Mouse (Mus musculus): Measurements from ENCODE around the gene Chchd10. TPM values are rescaled to one million over a fixed set of nuclear protein-coding genes. Genes with fewer than 3 reads are reported as not detected.

The Chchd10 gene
- total RNA-seq, 1 experiment from 2014 or later, result 787 TPM

DNA sequence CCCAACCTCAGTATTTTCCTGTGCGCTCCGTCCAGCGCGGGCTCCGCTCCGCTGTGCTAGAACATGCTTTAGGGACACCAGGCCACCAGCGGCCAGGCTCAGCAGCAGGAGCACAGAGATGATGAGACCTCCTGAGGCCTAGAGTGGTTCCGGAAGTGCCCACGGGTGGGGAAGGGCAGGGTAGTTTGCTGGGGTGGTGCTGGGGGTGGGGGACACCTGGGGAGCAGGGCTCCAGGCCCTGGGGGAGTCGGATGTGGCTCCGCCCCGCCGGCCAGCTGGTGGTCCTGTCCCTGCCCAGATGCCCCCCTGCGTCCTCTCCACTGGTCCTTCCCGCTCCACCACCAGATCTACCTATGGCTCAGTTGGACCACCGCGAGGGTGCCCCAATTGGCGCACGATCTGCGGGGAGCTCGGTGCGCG lies 17.9 kb downstream of the Chchd10 start:
- DNase-seq, result peak; percentile 41

DNA sequence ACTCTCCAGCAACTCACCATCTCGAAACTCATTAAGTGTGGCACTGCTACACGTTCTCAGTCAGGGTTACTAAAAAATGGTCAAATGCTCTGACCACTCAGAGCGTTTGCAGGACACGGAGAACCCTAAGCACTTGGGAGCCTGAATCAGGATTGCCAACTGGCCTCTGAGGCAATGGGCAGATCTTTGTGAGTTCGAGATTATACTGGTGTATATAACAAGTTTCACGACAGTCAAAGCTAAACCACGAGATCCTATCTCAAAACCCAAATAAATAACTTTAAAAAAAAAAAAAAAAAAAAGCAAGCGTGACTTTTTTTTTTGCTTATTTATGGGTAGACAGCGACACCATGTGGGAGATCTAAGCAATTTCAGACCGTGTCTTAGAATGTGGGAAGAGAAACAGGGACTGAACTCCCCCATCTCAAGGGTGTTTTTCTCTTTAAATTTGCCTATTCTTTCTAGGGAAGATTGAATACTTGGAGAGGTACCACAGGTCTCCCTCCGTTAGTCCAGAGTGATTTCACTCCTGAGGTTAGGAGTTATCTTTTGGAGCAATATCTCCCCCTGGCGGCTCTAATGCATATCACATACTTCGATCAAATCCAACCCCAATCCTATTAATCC lies 18.6 kb downstream of the Chchd10 start:
- no peak for DNase-seq

DNA sequence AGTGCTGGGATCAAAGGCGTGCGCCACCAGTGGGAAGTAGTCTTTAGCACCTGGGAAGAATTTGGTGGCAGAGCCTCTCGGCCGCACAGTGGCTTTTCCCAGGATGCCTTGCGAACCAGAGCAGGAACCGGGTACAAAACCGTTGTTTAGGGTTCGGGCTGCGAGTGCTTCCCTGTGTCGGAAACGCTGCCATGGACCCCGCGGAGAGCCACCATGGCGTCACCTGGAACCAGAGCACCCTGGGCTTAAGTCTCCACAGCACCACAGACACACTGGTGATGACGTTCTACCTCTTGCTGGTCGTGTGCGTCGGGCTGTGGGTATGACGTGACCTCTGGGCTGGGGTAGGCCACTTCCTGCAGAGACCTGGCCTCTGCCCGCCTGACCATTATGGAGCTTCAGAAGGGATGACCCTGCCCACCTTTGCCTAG lies 21.5 kb downstream of the Chchd10 start, which contains the start of gene Gm5134:
TSS of gene Gm5134 (plus strand) at position 134 of the 431 bp plus-strand sequence.
- DNase-seq, result no peak

DNA sequence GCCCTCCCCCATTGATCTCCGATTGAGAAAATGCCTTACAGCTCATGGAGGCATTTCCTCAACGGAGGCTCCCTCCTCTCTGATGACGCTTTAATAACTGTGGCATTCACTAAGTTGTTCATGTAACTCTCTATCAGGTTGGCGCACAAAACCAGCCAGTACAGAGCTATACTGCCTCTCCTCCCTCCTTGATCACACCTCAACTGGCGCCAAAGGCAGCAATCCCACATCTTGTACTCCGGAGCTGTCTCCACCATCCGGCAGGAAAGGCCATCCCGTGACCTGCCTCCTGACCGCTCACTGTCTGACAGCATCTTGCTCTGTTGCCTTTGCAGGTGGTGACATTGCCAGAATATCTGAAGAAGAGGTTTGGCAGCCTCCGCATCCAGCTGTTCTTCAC lies 40.9 kb downstream of the Chchd10 start:
- DNase-seq, result no peak

DNA sequence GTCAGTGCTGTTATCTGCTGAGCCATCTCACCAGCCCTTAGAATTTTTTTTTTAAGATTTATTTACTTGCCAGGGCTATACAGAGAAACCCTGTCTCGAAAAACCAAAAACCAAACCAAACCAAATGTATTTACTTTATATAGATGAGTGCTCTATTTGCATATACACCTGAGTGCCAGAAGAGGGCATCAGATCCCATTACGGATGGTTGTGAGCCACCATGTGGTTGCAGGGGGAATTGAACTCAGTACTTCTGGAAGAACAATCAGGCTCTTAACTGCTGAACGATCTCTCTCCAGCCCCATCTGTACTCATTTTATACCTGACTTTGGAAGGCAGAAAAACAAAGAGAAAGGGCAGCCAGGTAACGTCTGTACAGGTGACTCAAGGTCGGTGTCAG lies 42.3 kb downstream of the Chchd10 start:
- no peak for DNase-seq

DNA sequence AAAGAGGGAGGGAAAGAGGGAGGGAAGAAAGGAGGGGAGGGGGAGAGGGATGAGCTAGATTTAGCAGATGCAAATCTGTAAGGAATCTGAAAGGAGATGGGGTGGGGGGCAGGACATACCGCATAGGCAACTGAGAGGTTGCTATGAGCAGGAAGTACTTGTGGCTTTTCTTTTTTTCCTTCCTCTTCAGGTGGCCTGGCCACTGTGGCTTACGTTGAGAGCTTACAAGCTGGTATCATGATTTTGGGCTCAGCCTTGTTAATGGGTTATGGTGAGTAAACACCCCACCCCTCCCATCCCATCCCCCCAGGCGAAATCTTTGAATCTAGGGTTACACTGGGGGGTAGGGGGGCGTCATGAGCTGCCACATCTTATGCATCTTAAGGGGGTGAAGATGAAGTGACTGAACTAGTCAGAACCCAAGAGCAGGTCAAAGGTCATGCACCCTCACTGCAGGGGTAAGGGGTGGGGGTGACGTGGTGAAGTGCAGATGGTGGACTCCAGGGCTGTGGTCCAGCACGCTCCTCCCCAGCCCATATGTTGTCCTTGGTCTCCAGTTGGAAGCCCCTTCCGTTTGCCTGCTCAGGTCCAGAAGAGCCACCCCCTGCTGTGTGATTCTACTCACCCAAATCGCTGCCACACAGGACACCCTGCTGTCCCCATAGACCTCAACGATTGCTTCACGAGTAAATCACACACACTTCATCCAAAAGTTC lies 45.3 kb downstream of the Chchd10 start:
- no peak for DNase-seq

DNA sequence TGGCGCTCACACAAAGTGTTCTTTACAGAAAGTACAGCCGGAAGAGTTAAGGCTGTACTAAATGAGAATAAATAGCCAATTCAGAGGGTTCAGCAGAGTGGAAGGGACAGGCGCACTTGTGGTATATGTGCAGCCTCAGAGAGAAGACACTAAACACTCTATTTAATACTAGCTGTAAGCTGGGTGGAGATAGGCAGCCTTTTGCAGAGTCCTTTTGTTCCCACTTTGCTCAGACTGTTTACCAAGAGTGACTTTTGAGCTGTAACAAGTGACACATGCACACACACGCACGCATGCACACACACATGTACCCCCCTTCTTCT lies 45.9 kb downstream of the Chchd10 start:
- no peak for DNase-seq

DNA sequence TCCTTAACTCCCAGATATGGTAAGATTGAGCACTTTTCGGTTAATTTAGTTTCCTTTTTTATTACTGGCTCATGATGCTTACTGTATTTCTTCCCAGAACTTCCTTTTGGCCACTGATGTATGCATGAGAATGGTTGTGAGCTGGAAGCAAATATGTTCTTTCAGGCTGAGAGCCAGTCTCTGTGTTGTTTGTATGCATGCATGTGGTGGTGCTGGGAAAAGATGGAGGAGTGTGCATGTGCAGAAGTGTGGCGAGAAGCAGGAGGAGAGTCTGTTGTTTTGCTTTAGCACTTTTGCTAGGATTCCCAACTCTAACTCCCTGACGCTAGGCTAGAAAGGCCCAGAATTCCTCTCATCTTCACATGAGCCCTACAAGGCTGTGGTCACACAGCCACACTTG lies 46.5 kb downstream of the Chchd10 start:
- no peak for DNase-seq

Other genes starting within 250 kb of the Chchd10 start
- gene Cabin1, start 168.8 kb upstream of the Chchd10 start, total RNA-seq (2021), result 34.3 and 40.7 TPM in 2 replicates
- gene Ddt, start 159.7 kb upstream of the Chchd10 start, total RNA-seq (2021), result 142 and 159 TPM in 2 replicates
- not detected in 2 replicates for gene Gm20441, start 152.2 kb upstream of the Chchd10 start, total RNA-seq (2021)
- 21.4 and 24.9 TPM in 2 replicates for gene Gstt3, start 151.7 kb upstream of the Chchd10 start, total RNA-seq (2021)
- gene Gstt1, start 134.5 kb upstream of the Chchd10 start, total RNA-seq (2021), result 33.4 and 39.2 TPM in 2 replicates
- not detected in 2 replicates for gene Gstt4, start 110.6 kb upstream of the Chchd10 start, total RNA-seq (2021)
- gene Gstt2, start 95.7 kb upstream of the Chchd10 start, total RNA-seq (2021), result 34.2 and 41.5 TPM in 2 replicates
- gene Mif, start 72.9 kb upstream of the Chchd10 start, total RNA-seq (2021), result 287 and 343 TPM in 2 replicates
- gene Derl3, start 39.7 kb upstream of the Chchd10 start, total RNA-seq (2021), result 1.1 and 1.5 TPM in 2 replicates
- 84.7 and 85.0 TPM in 2 replicates for gene Smarcb1, start 11.5 kb upstream of the Chchd10 start, total RNA-seq (2021)
- gene Mmp11, start 3.4 kb downstream of the Chchd10 start, total RNA-seq (2021), result 7.9 and 9.5 TPM in 2 replicates
- 1.3 and 2.2 TPM in 2 replicates for gene Gm867, start 7.5 kb downstream of the Chchd10 start, total RNA-seq (2021)
- not detected in 2 replicates for gene Vpreb3, start 9.9 kb downstream of the Chchd10 start, total RNA-seq (2021)
- gene Gm5134, start 21.4 kb downstream of the Chchd10 start, total RNA-seq (2021), result not detected in 2 replicates
- gene Zfp280b, start 99.5 kb downstream of the Chchd10 start, total RNA-seq (2021), result 11.0 and 11.4 TPM in 2 replicates
- not detected in 2 replicates for gene Slc5a4b, start 177.8 kb downstream of the Chchd10 start, total RNA-seq (2021)
- not detected in 2 replicates for gene Slc5a4a, start 214.3 kb downstream of the Chchd10 start, total RNA-seq (2021)